Mouse (Mus musculus) heart, postnatal 0 days (tissue): ENCODE results near the gene Pde7b. TPM values are rescaled to one million over a fixed set of nuclear protein-coding genes. Genes with fewer than 3 reads are reported as not detected.
A peak's percentile ranks its signal among the peaks of the same experiment; 100 is the strongest.

Experiments used
- ATAC-seq: fragments of 200-750 bp; cut with Nextera tagmentation; 2 replicates; pipeline ENCODE4 v1.8.0; 2017; ENCODE audit warnings: low read depth, moderate number of reproducible peaks, moderate library complexity; ENCODE audit not compliant: insufficient read depth
- DNase-seq: peaks from one replicate; pipeline ENCODE4 v3.0.0-alpha.2; 2016; ENCODE audit warnings: low spot score
- H3K27ac ChIP-seq: fragments of 300-500 bp; sonication (generic); 2 replicates; pipeline ENCODE4 v1.5.1; 2014; ENCODE audit warnings: low read depth, mild to moderate bottlenecking
- H3K27me3 ChIP-seq: fragments of 300-500 bp; sonication (generic); 2 replicates; pipeline ENCODE4 v1.6.1; 2014; ENCODE audit warnings: low read length, mixed read lengths; ENCODE audit not compliant: control insufficient read depth, insufficient read depth
- H3K36me3 ChIP-seq: fragments of 300-500 bp; sonication (generic); replicated peaks from 2 replicates; pipeline ENCODE4 v1.6.1; 2014; ENCODE audit warnings: low read length, mixed read lengths; ENCODE audit not compliant: control insufficient read depth, insufficient read depth
- H3K4me1 ChIP-seq: fragments of 300-500 bp; sonication (generic); 2 replicates; pipeline ENCODE4 v1.6.1; 2014; ENCODE audit warnings: antibody characterized with exemption; ENCODE audit not compliant: control insufficient read depth, insufficient read depth
- H3K4me2 ChIP-seq: fragments of 300-500 bp; sonication (generic); 2 replicates; pipeline ENCODE4 v1.6.1; 2014; ENCODE audit warnings: low read depth, mild to moderate bottlenecking, low read length, moderate library complexity
- H3K4me3 ChIP-seq: fragments of 300-500 bp; sonication (generic); 2 replicates; pipeline ENCODE4 v1.5.1; 2014; ENCODE audit warnings: low read depth, low read length
- H3K9ac ChIP-seq: fragments of 300-500 bp; sonication (generic); replicated peaks from 2 replicates; pipeline ENCODE4 v1.6.1; 2014; ENCODE audit warnings: low read depth, low read length, mixed read lengths
- H3K9me3 ChIP-seq: fragments of 300-500 bp; sonication (generic); replicated peaks from 2 replicates; pipeline ENCODE4 v1.6.1; 2016; ENCODE audit warnings: low read length; ENCODE audit not compliant: control insufficient read depth
- CTCF ChIP-seq: IDR thresholded peaks from 2 replicates; pipeline ENCODE4 v1.5.1; 2016; ENCODE audit warnings: antibody characterized with exemption, control low read depth, low read depth
- EP300 ChIP-seq: IDR thresholded peaks from 2 replicates; pipeline ENCODE4 v1.6.1; 2016; ENCODE audit warnings: antibody characterized with exemption, low read depth
- WGBS: fragments of 180-500 bp; shearing (Covaris S2); extraction: QIAGEN DNeasy Blood & Tissue Kit; methylation state at CpG from one replicate; pipeline ENCODE4 v1.1.7; 2014; 5-methylcytosine and 5-hydroxymethylcytosine counted together
- polyA plus RNA-seq: library from polyadenylated mRNA; unstranded; fragments of >200 nt; fragmentation: Nextera tagmentation; extraction: Ambion mirVana; gene quantifications from 2 replicates; pipeline ENCODE4 v1.2.1, GENCODE M21; 2015
- total RNA-seq: library from RNA; depleted of rRNA; stranded (reverse); fragments of >200 nt; gene quantifications from 2 replicates; pipeline ENCODE4 v1.2.3, GENCODE M21; 2014; ENCODE audit warnings: low replicate concordance

The Pde7b gene
- total and polyA plus RNA-seq, 2 experiments from 2014 or later: 5.0 to 11.8 TPM

GRCm38 (mm10) chr10:20464631-20465030 lies 260.2 kb downstream of the Pde7b start:
- Histone ChIP-seq H3K27me3 (no peaks in the 10 kb centered on the region), H3K36me3 (no peaks in the 10 kb centered on the region), H3K9me3 (no peaks in the 10 kb centered on the region), H3K9ac (no peak overlapping the region), H3K4me3 (no peak overlapping the region), H3K4me1 (peaks cover 8% of the 10 kb centered on the region), H3K27ac (no peak overlapping the region), H3K4me2 (no peak overlapping the region)
- 72% methylated on average over 3 of the region's 3 CpGs for WGBS
- DNase-seq (no peak), ATAC-seq (no peak)
- no peak for TF ChIP-seq CTCF
- no peak for TF ChIP-seq EP300

GRCm38 (mm10) chr10:20463941-20464340 lies 260.9 kb downstream of the Pde7b start:
- TF ChIP-seq CTCF (no peak), EP300 (no peak)
- no peak for ATAC-seq
- no peak overlapping the region for H3K27ac ChIP-seq
- H3K27me3 ChIP-seq: no peaks in the 10 kb centered on the region
- DNase-seq: no peak
- H3K4me3 ChIP-seq: no peak overlapping the region
- no peak overlapping the region for H3K4me2 ChIP-seq
- no peak overlapping the region for H3K9ac ChIP-seq
- 90% methylated on average over 1 of the region's 1 CpGs for WGBS
- H3K4me1 ChIP-seq: peaks cover 12% of the 10 kb centered on the region
- H3K9me3 ChIP-seq: no peaks in the 10 kb centered on the region
- H3K36me3 ChIP-seq: no peaks in the 10 kb centered on the region

- no peaks in the 10 kb centered on the region for H3K36me3 ChIP-seq
- peak overlapping the region; percentile 47 for H3K27ac ChIP-seq
- no peaks in the 10 kb centered on the region for H3K9me3 ChIP-seq
- H3K4me2 ChIP-seq: no peak overlapping the region
- DNase-seq (peak; percentile 59), ATAC-seq (peak; percentile 58)
- H3K27me3 ChIP-seq: no peaks in the 10 kb centered on the region
- TF ChIP-seq CTCF: no peak
- H3K9ac ChIP-seq: no peak overlapping the region
- WGBS: 3% methylated on average over 4 of the region's 4 CpGs
- H3K4me1 ChIP-seq: peaks cover 12% of the 10 kb centered on the region
- no peak overlapping the region for H3K4me3 ChIP-seq
These were observed 262.3 kb downstream of the Pde7b start for GRCm38 (mm10) chr10:20462596-20462995.

GRCm38 (mm10) chr10:20459657-20460350 lies 265.1 kb downstream of the Pde7b start:
- H3K27ac ChIP-seq: no peak overlapping the region
- H3K9me3 ChIP-seq: no peaks in the 10 kb centered on the region
- DNase-seq (no peak), ATAC-seq (no peak)
- WGBS: 97% methylated on average over 7 of the region's 7 CpGs
- H3K4me1 ChIP-seq: peaks cover 22% of the 10 kb centered on the region
- no peaks in the 10 kb centered on the region for H3K36me3 ChIP-seq
- H3K27me3 ChIP-seq: no peaks in the 10 kb centered on the region
- TF ChIP-seq EP300: no peak
- TF ChIP-seq CTCF: no peak
- H3K4me3 ChIP-seq: no peak overlapping the region
- no peak overlapping the region for H3K9ac ChIP-seq
- H3K4me2 ChIP-seq: no peak overlapping the region

GRCm38 (mm10) chr10:20459160-20459559 lies 265.7 kb downstream of the Pde7b start:
- DNase-seq (peak; percentile 45), ATAC-seq (peak; percentile 89)
- no peak overlapping the region for H3K4me3 ChIP-seq
- H3K27me3 ChIP-seq: no peaks in the 10 kb centered on the region
- no peaks in the 10 kb centered on the region for H3K36me3 ChIP-seq
- TF ChIP-seq EP300 (peak; percentile 81), CTCF (no peak)
- peaks cover 28% of the 10 kb centered on the region for H3K4me1 ChIP-seq
- H3K9ac ChIP-seq: no peak overlapping the region
- no peak overlapping the region for H3K4me2 ChIP-seq
- 32% methylated on average over 3 of the region's 3 CpGs for WGBS
- H3K27ac ChIP-seq: no peak overlapping the region
- no peaks in the 10 kb centered on the region for H3K9me3 ChIP-seq
